Mouse (Mus musculus): ENCODE measurements around the gene Mrpl34. TPM values are rescaled to one million over a fixed set of nuclear protein-coding genes. Genes with fewer than 3 reads are reported as not detected.
"Not testable (repeated sequence)": the region's sequence is repeated elsewhere in the genome, so short reads cannot be mapped to it uniquely, and the experiment has no call there.

The Mrpl34 gene
- 218 and 226 TPM in 2 replicates for polyA plus RNA-seq (2016; fragmentation: Nextera tagmentation; extraction: Ambion mirVana)

- Histone ChIP-seq H3K9me3 (no peaks in the 10 kb centered on the region), H3K4me1 (peaks cover 54% of the 10 kb centered on the region), H3K27me3 (ENCODE audit: poor library complexity, severe bottlenecking) (peaks cover 15% of the 10 kb centered on the region), H3K36me3 (replicated peaks) (peaks cover 34% of the 10 kb centered on the region), H3K27ac (peak within 1 kb of the TSS; percentile 84), H3K4me3 (peak within 1 kb of the TSS; percentile 67)
- 1% methylated on average over 59 of the region's 59 CpGs for WGBS
- DNase-seq (ENCODE audit: extremely low spot score, low spot score) = peak; percentile 97
These were observed at the start of gene Mrpl34 for GRCm38 (mm10) chr8:71464513-71465500. Gene Mrpl34, plus strand, starts transcription at chr8:71464959.

- Histone ChIP-seq H3K4me1 (0 out of 2 replicates have a peak, but pooled peaks cover 3% of the 10 kb centered on the region), H3K9me3 (peaks cover 11% of the 10 kb centered on the region; the same call in 1 of the 2 replicates), H3K27me3 (ENCODE audit: poor library complexity, severe bottlenecking) (no peaks in the 10 kb centered on the region), H3K36me3 (replicated peaks) (no peaks in the 10 kb centered on the region), H3K27ac (no peak overlapping the region), H3K4me3 (no peak overlapping the region)
- no peak for DNase-seq (ENCODE audit: extremely low spot score, low spot score)
These were observed 42.6 kb upstream of the Mrpl34 start for GRCm38 (mm10) chr8:71422121-71422520.

GRCm38 (mm10) chr8:71432935-71433334 is 31.8 kb upstream of the Mrpl34 start:
- H3K9me3 ChIP-seq; H3K4me1 ChIP-seq; H3K36me3 ChIP-seq (replicated peaks); H3K27ac ChIP-seq; H3K4me3 ChIP-seq; H3K27me3 ChIP-seq (ENCODE audit: poor library complexity, severe bottlenecking); DNase-seq (ENCODE audit: extremely low spot score, low spot score): not testable (repeated sequence)
- WGBS = 85% methylated on average over 1 of the region's 1 CpGs

GRCm38 (mm10) chr8:71437041-71437440 is 27.7 kb upstream of the Mrpl34 start:
- H3K27ac ChIP-seq = no peak overlapping the region
- 48% methylated on average over 3 of the region's 3 CpGs for WGBS
- DNase-seq (ENCODE audit: extremely low spot score, low spot score) = no peak
- H3K36me3 ChIP-seq (replicated peaks) = no peaks in the 10 kb centered on the region
- H3K4me1 ChIP-seq = no peaks in the 10 kb centered on the region
- H3K9me3 ChIP-seq = peaks cover 3% of the 10 kb centered on the region; the same call in 1 of the 2 replicates
- no peak overlapping the region for H3K4me3 ChIP-seq
- peaks cover 3% of the 10 kb centered on the region; the same call in 1 of the 2 replicates for H3K27me3 ChIP-seq (ENCODE audit: poor library complexity, severe bottlenecking)

GRCm38 (mm10) chr8:71441404-71441803 is 23.4 kb upstream of the Mrpl34 start:
- DNase-seq (ENCODE audit: extremely low spot score, low spot score) = no peak
- H3K9me3 ChIP-seq = no peaks in the 10 kb centered on the region
- no peak overlapping the region for H3K27ac ChIP-seq
- no peak overlapping the region for H3K4me3 ChIP-seq
- WGBS = under 1% methylated on average over 7 of the region's 7 CpGs
- no peaks in the 10 kb centered on the region for H3K4me1 ChIP-seq
- H3K36me3 ChIP-seq (replicated peaks) = no peaks in the 10 kb centered on the region
- peaks cover 20% of the 10 kb centered on the region for H3K27me3 ChIP-seq (ENCODE audit: poor library complexity, severe bottlenecking)

- WGBS = 88% methylated on average over 7 of the region's 7 CpGs
- H3K4me1 ChIP-seq = no peaks in the 10 kb centered on the region
- H3K27ac ChIP-seq = no peak overlapping the region
- no peaks in the 10 kb centered on the region for H3K36me3 ChIP-seq (replicated peaks)
- no peak overlapping the region for H3K4me3 ChIP-seq
- peaks cover 20% of the 10 kb centered on the region for H3K27me3 ChIP-seq (ENCODE audit: poor library complexity, severe bottlenecking)
- no peak for DNase-seq (ENCODE audit: extremely low spot score, low spot score)
- H3K9me3 ChIP-seq = no peaks in the 10 kb centered on the region
These were observed 19.7 kb upstream of the Mrpl34 start for GRCm38 (mm10) chr8:71445096-71445495.

- no peak overlapping the region for H3K27ac ChIP-seq
- H3K36me3 ChIP-seq (replicated peaks) = peaks cover 2% of the 10 kb centered on the region
- H3K9me3 ChIP-seq = no peaks in the 10 kb centered on the region
- H3K4me3 ChIP-seq = no peak overlapping the region
- 75% methylated on average over 4 of the region's 4 CpGs for WGBS
- H3K27me3 ChIP-seq (ENCODE audit: poor library complexity, severe bottlenecking) = peaks cover 12% of the 10 kb centered on the region; the same call in 1 of the 2 replicates
- H3K4me1 ChIP-seq = no peaks in the 10 kb centered on the region
- no peak for DNase-seq (ENCODE audit: extremely low spot score, low spot score)
These were observed 13.4 kb upstream of the Mrpl34 start for GRCm38 (mm10) chr8:71451337-71451736.

- H3K4me1 ChIP-seq = peaks cover 1% of the 10 kb centered on the region
- H3K9me3 ChIP-seq = no peaks in the 10 kb centered on the region
- no peak for DNase-seq (ENCODE audit: extremely low spot score, low spot score)
- 61% methylated on average over 11 of the region's 11 CpGs for WGBS
- H3K4me3 ChIP-seq = no peak overlapping the region
- peaks cover 6% of the 10 kb centered on the region for H3K36me3 ChIP-seq (replicated peaks)
- no peak overlapping the region for H3K27ac ChIP-seq
- H3K27me3 ChIP-seq (ENCODE audit: poor library complexity, severe bottlenecking) = peaks cover 12% of the 10 kb centered on the region; the same call in 1 of the 2 replicates
These were observed 13.0 kb upstream of the Mrpl34 start for GRCm38 (mm10) chr8:71451777-71452176.

- Histone ChIP-seq H3K9me3 (no peaks in the 10 kb centered on the region), H3K4me3 (no peak overlapping the region), H3K27ac (no peak overlapping the region), H3K27me3 (ENCODE audit: poor library complexity, severe bottlenecking) (peaks cover 12% of the 10 kb centered on the region; the same call in 1 of the 2 replicates), H3K36me3 (replicated peaks) (peaks cover 15% of the 10 kb centered on the region), H3K4me1 (peaks cover 7% of the 10 kb centered on the region)
- peak; percentile 7 for DNase-seq (ENCODE audit: extremely low spot score, low spot score)
- 79% methylated on average over 2 of the region's 2 CpGs for WGBS
These were observed 12.1 kb upstream of the Mrpl34 start for GRCm38 (mm10) chr8:71452669-71453068.

GRCm38 (mm10) chr8:71454668-71455067 is 10.1 kb upstream of the Mrpl34 start:
- peaks cover 35% of the 10 kb centered on the region for H3K36me3 ChIP-seq (replicated peaks)
- no peak for DNase-seq (ENCODE audit: extremely low spot score, low spot score)
- 87% methylated on average over 8 of the region's 8 CpGs for WGBS

GRCm38 (mm10) chr8:71456906-71457305 is 7.9 kb upstream of the Mrpl34 start:
- DNase-seq (ENCODE audit: extremely low spot score, low spot score) = no peak
- 42% methylated on average over 22 of the region's 22 CpGs for WGBS
- H3K36me3 ChIP-seq (replicated peaks) = peaks cover 57% of the 10 kb centered on the region
- H3K4me1 ChIP-seq = peaks cover 16% of the 10 kb centered on the region
- H3K9me3 ChIP-seq = no peaks in the 10 kb centered on the region
- H3K4me3 ChIP-seq = no peak overlapping the region
- peaks cover 21% of the 10 kb centered on the region for H3K27me3 ChIP-seq (ENCODE audit: poor library complexity, severe bottlenecking)
- no peak overlapping the region for H3K27ac ChIP-seq

More at GRCm38 (mm10) chr8:71454668-71455067, 10.1 kb upstream of the Mrpl34 start:
- peaks cover 12% of the 10 kb centered on the region; the same call in 1 of the 2 replicates for H3K27me3 ChIP-seq (ENCODE audit: poor library complexity, severe bottlenecking)
- peaks cover 7% of the 10 kb centered on the region for H3K4me1 ChIP-seq
- no peak overlapping the region for H3K27ac ChIP-seq
- no peaks in the 10 kb centered on the region for H3K9me3 ChIP-seq
- no peak overlapping the region for H3K4me3 ChIP-seq

GRCm38 (mm10) chr8:71457659-71458270 is 7.0 kb upstream of the Mrpl34 start:
- 85% methylated on average over 20 of the region's 20 CpGs for WGBS
- H3K4me1 ChIP-seq = peaks cover 25% of the 10 kb centered on the region
- peaks cover 59% of the 10 kb centered on the region for H3K36me3 ChIP-seq (replicated peaks)
- H3K4me3 ChIP-seq = no peak overlapping the region
- no peak for DNase-seq (ENCODE audit: extremely low spot score, low spot score)
- H3K9me3 ChIP-seq = no peaks in the 10 kb centered on the region
- H3K27ac ChIP-seq = no peak overlapping the region
- H3K27me3 ChIP-seq (ENCODE audit: poor library complexity, severe bottlenecking) = peaks cover 27% of the 10 kb centered on the region

Data from forebrain, embryonic 10.5 days (tissue).